Mouse (Mus musculus) myocyte (in vitro differentiated cells): ENCODE results near the gene Fabp6. TPM values are rescaled to one million over a fixed set of nuclear protein-coding genes. Genes with fewer than 3 reads are reported as not detected.

Source experiments
- H3K27me3 ChIP-seq: one replicate; pipeline ENCODE4 v1.6.1; 2011; ENCODE audit not compliant: control insufficient read depth, insufficient read depth, insufficient read length
- H3K36me3 ChIP-seq: one replicate; pipeline ENCODE4 v1.6.1; 2011; ENCODE audit not compliant: control insufficient read depth, insufficient read depth
- H3K4me2 ChIP-seq: one replicate; pipeline ENCODE4 v1.6.1; 2011; ENCODE audit warnings: low read depth, control low read depth
- H3K4me3 ChIP-seq: one replicate; pipeline ENCODE4 v1.5.1; 2011; ENCODE audit warnings: mild to moderate bottlenecking, control low read depth, moderate library complexity
- H3K79me2 ChIP-seq: one replicate; pipeline ENCODE4 v1.6.1; 2011; ENCODE audit not compliant: control insufficient read depth, insufficient read depth
- H3ac ChIP-seq: one replicate; pipeline ENCODE4 v1.6.1; 2011; ENCODE audit not compliant: control insufficient read depth, insufficient read length
- CEBPB ChIP-seq: IDR thresholded peaks from 2 replicates; pipeline ENCODE4 v1.6.1; 2011; ENCODE audit warnings: mild to moderate bottlenecking, moderate library complexity; ENCODE audit not compliant: poor library complexity, insufficient read depth, severe bottlenecking
- E2F4 ChIP-seq: IDR thresholded peaks from one replicate; pipeline ENCODE4 v1.6.1; 2011; ENCODE audit warnings: mild to moderate bottlenecking, control low read depth, moderate library complexity; ENCODE audit not compliant: insufficient read depth
- MAX ChIP-seq: IDR thresholded peaks from one replicate; pipeline ENCODE4 v1.6.1; 2011; ENCODE audit warnings: low read depth, mild to moderate bottlenecking, control low read depth
- MYOD1 ChIP-seq, 3 experiments: IDR thresholded peaks; one replicate each; pipeline ENCODE4 v1.6.1; 2011; ENCODE audit warnings: control low read depth in 2 of 3, low read depth in 2 of 3, mild to moderate bottlenecking in 2 of 3, moderate library complexity in 1 of 3; ENCODE audit not compliant: insufficient read length in 2 of 3, control insufficient read depth in 1 of 3
- MYOG ChIP-seq, 3 experiments: IDR thresholded peaks; one replicate each; pipeline ENCODE4 v1.6.1; 2011; ENCODE audit warnings: control low read depth in 2 of 3, low read depth in 2 of 3, mild to moderate bottlenecking in 2 of 3; ENCODE audit not compliant: insufficient read length in 2 of 3, control insufficient read depth in 1 of 3, insufficient read depth in 1 of 3
- POLR2A ChIP-seq: IDR thresholded peaks from one replicate; pipeline ENCODE4 v1.6.1; 2011; ENCODE audit warnings: low read depth, mild to moderate bottlenecking, control low read depth, moderate library complexity; ENCODE audit not compliant: insufficient read length
- POLR2AphosphoS2 ChIP-seq: IDR thresholded peaks from one replicate; pipeline ENCODE4 v1.6.1; 2011; ENCODE audit warnings: low read depth, control low read depth; ENCODE audit not compliant: insufficient read length
- REST ChIP-seq: IDR thresholded peaks from one replicate; pipeline ENCODE4 v1.6.1; 2011; ENCODE audit warnings: mild to moderate bottlenecking, control low read depth, moderate library complexity; ENCODE audit not compliant: insufficient read depth, insufficient read length
- SRF ChIP-seq: IDR thresholded peaks from one replicate; pipeline ENCODE4 v1.6.1; 2011; ENCODE audit warnings: low read depth; ENCODE audit not compliant: control insufficient read depth, insufficient read length
- TCF12 ChIP-seq: IDR thresholded peaks from one replicate; pipeline ENCODE4 v1.6.1; 2011; ENCODE audit warnings: mild to moderate bottlenecking, control low read depth; ENCODE audit not compliant: poor library complexity, insufficient read depth, severe bottlenecking
- TCF3 ChIP-seq: IDR thresholded peaks from one replicate; pipeline ENCODE4 v1.6.1; 2011; ENCODE audit warnings: low read depth, control low read depth; ENCODE audit not compliant: insufficient read length
- USF1 ChIP-seq: IDR thresholded peaks from one replicate; pipeline ENCODE4 v1.6.1; 2011; ENCODE audit warnings: low read depth, mild to moderate bottlenecking, control low read depth, moderate library complexity
- polyA plus RNA-seq: library from polyadenylated mRNA; unstranded; fragments of >200 nt; fragmentation: generic; extraction: Trizol; gene quantifications from one replicate; pipeline ENCODE4 v1.2.1, GENCODE M21; 2012; ENCODE audit warnings: missing spikeins

Gene Fabp6
- polyA plus RNA-seq, 1 experiment: not detected

DNA sequence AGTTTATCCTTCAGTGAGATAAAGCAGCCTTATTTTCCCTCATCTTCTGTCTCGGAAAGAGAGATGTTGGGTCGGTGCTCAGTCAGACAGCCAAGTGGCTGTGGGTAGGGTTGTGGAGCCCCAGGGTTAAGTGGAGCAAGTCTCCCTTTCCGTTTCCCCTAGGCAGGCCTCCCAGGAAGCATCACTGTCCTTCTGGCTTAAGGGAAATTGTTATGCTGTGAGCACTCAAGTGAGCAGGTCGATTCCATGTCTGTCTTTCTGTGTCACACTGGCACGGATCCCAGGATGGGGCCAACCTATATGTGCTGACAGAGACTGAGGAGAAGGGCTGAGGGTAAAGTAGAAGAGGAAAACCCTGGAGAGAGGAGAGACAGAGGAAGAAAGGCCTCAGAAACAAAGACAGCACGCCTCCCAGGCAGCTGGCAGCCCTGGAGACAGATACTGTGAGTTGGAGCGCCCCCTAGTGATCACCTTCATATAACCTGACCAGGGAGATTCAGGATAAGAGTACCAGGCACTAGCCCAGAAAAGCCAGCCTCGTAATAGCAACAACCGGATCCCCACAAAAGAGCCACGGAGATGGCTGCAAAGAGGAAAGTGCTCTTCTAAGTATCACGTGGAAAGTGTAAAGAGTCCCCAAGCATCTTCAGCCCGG is 11.6 kb upstream of the Fabp6 start:
- Histone ChIP-seq H3ac (no peak overlapping the region), H3K4me2 (no peak overlapping the region), H3K4me3 (no peak overlapping the region), H3K27me3 (no peaks in the 10 kb centered on the region), H3K36me3 (no peaks in the 10 kb centered on the region), H3K79me2 (no peaks in the 10 kb centered on the region)
- no peak for TF ChIP-seq CEBPB

DNA sequence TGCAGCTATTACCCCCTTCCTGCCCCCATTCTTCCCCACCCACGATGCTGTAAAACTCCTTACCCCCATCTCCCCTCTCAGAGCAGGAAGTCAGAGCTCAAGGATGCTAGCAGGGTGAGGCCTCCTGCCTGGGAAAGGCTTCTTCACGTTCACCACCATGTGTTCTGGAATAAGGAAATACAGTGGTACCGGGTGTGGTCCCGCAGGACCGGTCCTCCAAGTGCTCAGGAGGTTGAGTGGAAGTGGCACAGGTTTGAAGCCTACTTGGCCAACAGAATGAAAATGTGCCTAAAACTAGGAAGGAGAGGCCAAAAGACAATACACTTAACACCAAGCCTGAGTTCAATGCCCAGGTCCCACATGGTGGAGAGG is 9.3 kb upstream of the Fabp6 start:
- no peak overlapping the region for H3K4me3 ChIP-seq
- H3K4me2 ChIP-seq: no peak overlapping the region
- no peaks in the 10 kb centered on the region for H3K79me2 ChIP-seq
- no peak overlapping the region for H3ac ChIP-seq
- TF ChIP-seq REST (no peak), MYOG (IDR thresholded peaks at IDR 0.05; ENCODE audit: control insufficient read depth in 1 of 3, insufficient read depth in 1 of 3, insufficient read length in 2 of 3, low read depth in 2 of 3) (no peak), SRF (no peak), USF1 (no peak), MAX (no peak), TCF3 (no peak), POLR2A (no peak)
- H3K36me3 ChIP-seq: no peaks in the 10 kb centered on the region
- H3K27me3 ChIP-seq: no peaks in the 10 kb centered on the region

DNA sequence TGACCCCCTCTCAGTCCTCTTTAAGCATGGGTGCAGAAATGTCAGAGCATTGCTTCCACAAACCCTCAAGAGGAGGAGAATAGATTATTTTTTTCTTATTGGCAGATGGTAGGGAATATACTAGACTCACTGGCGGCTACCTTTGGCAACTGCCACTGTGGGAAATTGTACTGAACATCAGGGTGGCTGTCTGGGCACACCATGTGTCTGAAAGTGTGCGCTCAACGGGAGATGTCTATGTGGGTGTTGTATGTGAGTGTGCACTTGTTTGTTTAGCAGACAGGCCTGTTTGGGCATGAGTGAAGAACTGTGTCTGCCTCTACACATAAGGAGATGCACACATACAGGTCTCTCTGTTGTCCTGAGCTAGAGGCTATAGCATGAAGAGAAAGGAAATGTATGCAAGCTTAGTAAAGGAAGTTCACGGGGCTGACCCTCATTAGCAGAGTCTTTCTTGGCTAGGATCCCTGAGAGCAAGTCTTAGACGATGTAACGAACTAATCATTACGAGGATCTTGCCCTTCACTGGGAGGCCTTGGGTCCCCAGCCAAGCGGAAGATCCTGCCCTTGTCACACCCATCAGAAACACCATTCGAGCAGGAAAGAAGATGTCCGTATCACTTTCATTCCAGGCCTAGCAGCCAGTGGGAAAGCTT is 8.8 kb upstream of the Fabp6 start:
- H3ac ChIP-seq: no peak overlapping the region
- TF ChIP-seq REST (no peak), MYOD1 (IDR thresholded peaks at IDR 0.05; ENCODE audit: control insufficient read depth in 1 of 3, insufficient read length in 2 of 3, low read depth in 2 of 3) (no peak), MAX (no peak), SRF (no peak), CEBPB (no peak), USF1 (no peak), POLR2AphosphoS2 (no peak), E2F4 (no peak), TCF12 (no peak), MYOG (IDR thresholded peaks at IDR 0.05; ENCODE audit: control insufficient read depth in 1 of 3, insufficient read depth in 1 of 3, insufficient read length in 2 of 3, low read depth in 2 of 3) (no peak), TCF3 (no peak), POLR2A (no peak)

DNA sequence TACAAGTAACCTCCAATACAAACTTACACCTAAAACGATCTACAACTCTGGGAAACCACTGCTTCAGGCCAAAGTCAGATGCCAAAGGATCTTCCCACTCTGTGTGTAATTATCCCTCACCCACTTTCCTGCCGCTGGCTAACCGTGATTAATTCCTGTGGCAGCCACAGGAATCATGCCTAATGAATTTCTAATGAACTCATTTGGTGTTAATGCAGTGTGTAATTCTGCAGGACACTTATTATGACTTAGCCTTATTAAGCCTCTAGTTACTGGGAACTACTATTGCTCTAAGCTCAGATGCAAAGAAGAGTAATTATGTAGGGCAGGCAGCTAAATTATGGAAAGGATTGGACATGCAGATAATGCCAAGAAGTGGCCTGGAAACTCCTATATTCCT is 7.1 kb upstream of the Fabp6 start:
- no peaks in the 10 kb centered on the region for H3K27me3 ChIP-seq
- no peak overlapping the region for H3K4me3 ChIP-seq
- no peaks in the 10 kb centered on the region for H3K36me3 ChIP-seq
- no peak overlapping the region for H3K4me2 ChIP-seq
- TF ChIP-seq USF1 (no peak), MYOD1 (IDR thresholded peaks at IDR 0.05; ENCODE audit: control insufficient read depth in 1 of 3, insufficient read length in 2 of 3, low read depth in 2 of 3) (no peak), TCF12 (no peak), E2F4 (no peak), CEBPB (no peak), TCF3 (no peak), REST (no peak), POLR2AphosphoS2 (no peak), POLR2A (no peak), SRF (no peak), MAX (no peak), MYOG (IDR thresholded peaks at IDR 0.05; ENCODE audit: control insufficient read depth in 1 of 3, insufficient read depth in 1 of 3, insufficient read length in 2 of 3, low read depth in 2 of 3) (no peak)
- no peak overlapping the region for H3ac ChIP-seq
- no peaks in the 10 kb centered on the region for H3K79me2 ChIP-seq

More for the DNA sequence above, 8.8 kb upstream of the Fabp6 start:
- Histone ChIP-seq H3K4me3 (no peak overlapping the region), H3K27me3 (no peaks in the 10 kb centered on the region), H3K79me2 (no peaks in the 10 kb centered on the region), H3K4me2 (no peak overlapping the region), H3K36me3 (no peaks in the 10 kb centered on the region)

DNA sequence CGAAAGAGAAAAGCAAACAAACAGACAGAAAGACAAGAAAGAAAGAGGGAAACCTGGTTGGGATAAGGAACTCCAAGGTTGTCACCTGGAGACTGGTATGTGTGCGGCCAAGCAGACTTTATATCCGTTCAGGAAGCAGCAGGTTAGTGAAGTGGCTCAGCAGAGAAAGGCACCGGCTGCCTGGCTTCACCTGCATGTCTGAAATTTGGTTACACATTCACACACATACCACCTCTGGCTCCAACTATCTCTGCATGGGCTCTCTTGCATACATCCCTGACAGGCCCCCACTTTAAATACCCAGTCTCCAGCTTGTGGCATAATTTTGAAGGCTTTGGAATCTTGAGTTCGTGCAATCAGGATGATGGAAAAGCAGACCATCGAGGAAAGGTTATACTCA is 4.5 kb upstream of the Fabp6 start:
- Histone ChIP-seq H3K4me3 (no peak overlapping the region), H3K79me2 (no peaks in the 10 kb centered on the region), H3K4me2 (no peak overlapping the region), H3ac (no peak overlapping the region), H3K27me3 (no peaks in the 10 kb centered on the region), H3K36me3 (no peaks in the 10 kb centered on the region)
- TF ChIP-seq TCF12 (no peak), POLR2AphosphoS2 (no peak), E2F4 (no peak), CEBPB (no peak), USF1 (no peak), SRF (no peak), REST (no peak), TCF3 (no peak), MYOD1 (IDR thresholded peaks at IDR 0.05; ENCODE audit: control insufficient read depth in 1 of 3, insufficient read length in 2 of 3, low read depth in 2 of 3) (no peak), MAX (no peak), POLR2A (no peak), MYOG (IDR thresholded peaks at IDR 0.05; ENCODE audit: control insufficient read depth in 1 of 3, insufficient read depth in 1 of 3, insufficient read length in 2 of 3, low read depth in 2 of 3) (no peak)
